Mouse (Mus musculus): ENCODE results near the gene Sos1. TPM values are rescaled to one million over a fixed set of nuclear protein-coding genes. Genes with fewer than 3 reads are reported as not detected.

Gene Sos1
- polyA plus RNA-seq, 1 experiment: 1.3 TPM

DNA sequence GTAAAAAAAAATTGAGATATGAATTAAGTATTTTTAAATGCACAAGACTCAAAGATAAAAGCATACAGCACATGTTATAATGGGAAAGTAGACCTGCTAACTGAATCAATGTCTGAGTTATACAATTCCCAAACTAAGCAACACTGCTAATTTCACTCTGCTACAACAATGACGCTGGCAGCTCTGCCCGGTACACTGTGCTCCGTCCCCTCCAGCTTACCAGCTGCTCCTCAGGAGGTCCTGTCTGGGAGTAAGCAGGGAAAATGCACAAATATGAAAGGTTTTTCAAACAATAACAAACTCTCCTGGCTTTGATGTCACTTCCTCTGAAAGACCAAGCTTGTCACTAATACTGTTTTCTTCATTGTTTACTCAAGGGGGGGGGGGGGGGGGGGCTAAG is 45.8 kb downstream of the Sos1 start:
- H3K27me3 ChIP-seq (replicated peaks): no peaks in the 10 kb centered on the region
- TF ChIP-seq FLI1 (IDR thresholded peaks at IDR 0.05; ENCODE audit: low read length) (no peak), GATA1 (IDR thresholded peaks at IDR 0.05; ENCODE audit: borderline replicate concordance, low read length) (no peak)

DNA sequence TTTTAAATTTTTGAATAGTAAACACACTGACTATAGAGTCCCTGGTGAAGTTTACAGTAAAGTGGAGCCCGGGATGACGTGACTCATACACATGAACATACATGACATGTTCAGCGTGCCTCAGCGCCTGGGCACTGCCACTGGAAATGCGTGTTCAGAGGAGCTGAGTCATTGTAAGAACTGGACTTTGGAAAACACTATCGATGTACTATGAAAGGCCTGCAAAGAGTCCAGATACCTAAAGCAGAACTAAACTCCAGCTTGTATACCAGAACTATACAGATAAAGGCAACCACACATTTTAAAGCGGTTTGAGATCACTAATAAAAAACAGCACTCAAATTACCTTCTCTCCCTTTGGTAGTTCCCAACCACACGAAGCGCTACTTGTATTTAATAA is 48.3 kb downstream of the Sos1 start:
- H3K36me3 ChIP-seq (replicated peaks; ENCODE audit: low read length): peaks cover 85% of the 10 kb centered on the region
- no peak overlapping the region for H3K4me3 ChIP-seq (replicated peaks)
- H3K9me3 ChIP-seq: no peaks in the 10 kb centered on the region
- no peaks in the 10 kb centered on the region for H3K27me3 ChIP-seq (replicated peaks)
- TF ChIP-seq FLI1 (IDR thresholded peaks at IDR 0.05; ENCODE audit: low read length) (no peak), GATA1 (IDR thresholded peaks at IDR 0.05; ENCODE audit: borderline replicate concordance, low read length) (no peak)
- H3K4me1 ChIP-seq: peaks cover 17% of the 10 kb centered on the region

More for the DNA sequence above, 45.8 kb downstream of the Sos1 start:
- no peak overlapping the region for H3K4me3 ChIP-seq (replicated peaks)
- H3K36me3 ChIP-seq (replicated peaks; ENCODE audit: low read length): peaks cover 93% of the 10 kb centered on the region
- peaks cover 18% of the 10 kb centered on the region for H3K4me1 ChIP-seq
- H3K9me3 ChIP-seq: no peaks in the 10 kb centered on the region

DNA sequence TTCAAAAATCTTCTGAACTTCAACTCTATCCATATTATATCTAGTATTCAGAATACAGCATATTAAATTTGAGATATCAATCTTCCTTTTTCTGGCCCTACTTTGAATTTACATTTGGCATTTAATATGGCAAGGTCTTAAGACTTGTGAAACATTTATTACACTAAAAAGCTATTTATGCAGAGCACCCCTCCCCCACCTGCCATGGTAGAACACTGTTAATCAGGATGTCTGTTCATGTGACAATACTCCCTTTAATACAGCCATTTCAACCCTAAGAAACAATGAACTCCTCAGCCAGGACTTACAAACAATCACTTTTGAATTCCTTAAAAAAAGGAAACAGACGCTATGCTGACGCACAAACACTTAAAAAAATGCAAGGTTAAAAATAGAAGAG is 52.3 kb downstream of the Sos1 start:
- H3K4me1 ChIP-seq: peaks cover 13% of the 10 kb centered on the region; the same call in 1 of the 2 replicates
- peaks cover 71% of the 10 kb centered on the region for H3K36me3 ChIP-seq (replicated peaks; ENCODE audit: low read length)
- H3K9me3 ChIP-seq: no peaks in the 10 kb centered on the region
- TF ChIP-seq GATA1 (IDR thresholded peaks at IDR 0.05; ENCODE audit: borderline replicate concordance, low read length): no peak
- TF ChIP-seq FLI1 (IDR thresholded peaks at IDR 0.05; ENCODE audit: low read length): no peak
- H3K27me3 ChIP-seq (replicated peaks): no peaks in the 10 kb centered on the region
- H3K4me3 ChIP-seq (replicated peaks): no peak overlapping the region

DNA sequence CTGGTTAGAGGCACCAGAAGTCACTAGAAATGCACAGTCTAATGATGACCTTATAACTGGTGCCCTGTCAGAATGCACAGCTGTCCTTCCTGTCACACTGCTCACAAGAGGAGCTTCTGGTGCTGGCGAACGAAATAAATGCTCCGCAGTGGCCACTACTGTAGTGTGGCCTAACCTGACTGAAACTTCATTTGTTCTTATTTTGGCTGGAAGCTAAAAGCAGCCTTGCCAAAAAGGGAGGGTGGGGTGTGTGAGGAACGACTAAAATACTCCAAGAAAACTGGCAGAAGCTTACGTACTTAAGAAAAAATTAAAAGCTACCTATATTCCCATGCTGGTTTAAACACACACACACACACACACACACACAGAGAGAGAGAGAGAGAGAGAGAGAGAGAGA is 53.4 kb downstream of the Sos1 start:
- no peak overlapping the region for H3K4me3 ChIP-seq (replicated peaks)
- no peaks in the 10 kb centered on the region for H3K9me3 ChIP-seq
- no peaks in the 10 kb centered on the region for H3K27me3 ChIP-seq (replicated peaks)
- H3K4me1 ChIP-seq: peaks cover 13% of the 10 kb centered on the region; the same call in 1 of the 2 replicates
- TF ChIP-seq GATA1 (IDR thresholded peaks at IDR 0.05; ENCODE audit: borderline replicate concordance, low read length): no peak
- TF ChIP-seq FLI1 (IDR thresholded peaks at IDR 0.05; ENCODE audit: low read length): no peak
- peaks cover 69% of the 10 kb centered on the region for H3K36me3 ChIP-seq (replicated peaks; ENCODE audit: low read length)

DNA sequence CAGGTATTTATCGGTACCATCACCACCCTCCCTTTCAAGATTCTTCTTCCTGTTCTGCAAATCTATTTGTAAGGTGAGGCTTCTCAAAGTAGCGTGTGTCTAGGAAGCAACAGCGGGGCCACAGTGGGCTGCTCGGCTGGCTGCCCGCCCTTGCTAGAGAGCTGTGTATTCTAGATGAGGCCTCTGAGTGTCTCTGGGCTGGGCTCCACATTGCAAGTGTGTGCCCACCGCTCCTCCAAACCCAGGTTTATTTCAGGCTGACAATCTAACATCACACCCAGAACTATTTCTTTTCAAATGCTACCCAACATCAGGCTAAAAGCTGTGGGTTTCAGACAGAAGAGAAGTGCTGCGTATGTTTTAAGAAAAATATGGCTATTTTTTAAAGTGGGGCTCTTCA is 54.1 kb downstream of the Sos1 start:
- Histone ChIP-seq H3K4me3 (replicated peaks) (no peak overlapping the region), H3K36me3 (replicated peaks; ENCODE audit: low read length) (peaks cover 65% of the 10 kb centered on the region), H3K27me3 (replicated peaks) (no peaks in the 10 kb centered on the region), H3K9me3 (no peaks in the 10 kb centered on the region), H3K4me1 (peaks cover 13% of the 10 kb centered on the region; the same call in 1 of the 2 replicates)
- no peak for TF ChIP-seq FLI1 (IDR thresholded peaks at IDR 0.05; ENCODE audit: low read length)
- no peak for TF ChIP-seq GATA1 (IDR thresholded peaks at IDR 0.05; ENCODE audit: borderline replicate concordance, low read length)

DNA sequence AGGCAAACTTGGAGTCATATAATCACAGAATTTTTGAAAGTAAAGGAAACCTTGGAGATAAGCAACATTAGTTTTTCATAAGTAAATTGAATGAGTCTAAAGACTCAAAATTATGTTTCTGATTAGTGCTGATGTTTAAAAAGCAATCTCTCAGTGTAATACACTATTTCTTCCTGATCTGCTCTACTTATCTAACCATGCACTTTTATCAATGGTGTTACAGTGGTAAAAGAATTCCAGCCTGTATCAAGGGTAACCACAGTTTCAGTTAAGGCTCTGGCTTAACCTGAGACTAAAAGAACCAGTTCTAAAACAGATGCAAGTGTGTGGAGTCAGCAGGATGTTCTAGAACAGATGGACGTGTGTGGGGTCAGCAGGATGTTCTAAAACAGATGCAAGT is 59.3 kb downstream of the Sos1 start:
- no peak for TF ChIP-seq GATA1 (IDR thresholded peaks at IDR 0.05; ENCODE audit: borderline replicate concordance, low read length)
- no peak for TF ChIP-seq FLI1 (IDR thresholded peaks at IDR 0.05; ENCODE audit: low read length)
- Histone ChIP-seq H3K4me3 (replicated peaks) (no peak overlapping the region), H3K27me3 (replicated peaks) (no peaks in the 10 kb centered on the region), H3K4me1 (peaks cover 21% of the 10 kb centered on the region), H3K36me3 (replicated peaks; ENCODE audit: low read length) (peaks cover 76% of the 10 kb centered on the region), H3K9me3 (no peaks in the 10 kb centered on the region)

DNA sequence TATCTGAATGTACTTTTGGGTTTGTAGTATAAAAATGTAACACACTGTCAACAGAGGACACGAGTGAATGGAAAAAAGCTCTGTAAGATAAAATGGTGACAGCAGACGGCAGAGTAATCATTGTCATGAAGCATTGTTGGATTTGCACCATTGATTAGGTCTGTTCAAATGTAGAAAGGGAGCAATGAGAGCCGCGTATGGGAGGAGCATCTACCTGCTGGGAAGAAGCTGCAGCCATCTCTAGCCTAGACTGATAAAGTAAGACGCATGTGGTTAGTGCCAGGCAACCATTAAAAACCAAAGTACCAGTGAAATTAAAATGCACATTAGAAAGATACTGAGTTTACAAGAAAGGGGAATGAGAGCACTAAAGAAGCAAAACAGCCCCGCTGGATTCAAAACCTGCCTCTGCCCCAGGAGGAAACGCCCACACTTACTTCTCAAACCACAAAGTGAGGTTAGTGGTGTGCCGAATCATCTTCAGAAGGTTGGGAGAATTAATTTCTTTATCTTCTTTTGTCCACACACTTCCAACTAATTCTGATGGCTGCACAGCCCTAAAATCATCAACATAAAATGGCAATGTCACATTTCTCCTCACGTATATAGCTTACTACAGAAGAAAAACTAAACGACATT is 61.6 kb downstream of the Sos1 start:
- peaks cover 86% of the 10 kb centered on the region for H3K36me3 ChIP-seq (replicated peaks; ENCODE audit: low read length)
- H3K4me1 ChIP-seq: peaks cover 18% of the 10 kb centered on the region
- TF ChIP-seq GATA1 (IDR thresholded peaks at IDR 0.05; ENCODE audit: borderline replicate concordance, low read length): no peak
- TF ChIP-seq FLI1 (IDR thresholded peaks at IDR 0.05; ENCODE audit: low read length): no peak
- H3K9me3 ChIP-seq: no peaks in the 10 kb centered on the region
- H3K27me3 ChIP-seq (replicated peaks): no peaks in the 10 kb centered on the region
- H3K4me3 ChIP-seq (replicated peaks): no peak overlapping the region

DNA sequence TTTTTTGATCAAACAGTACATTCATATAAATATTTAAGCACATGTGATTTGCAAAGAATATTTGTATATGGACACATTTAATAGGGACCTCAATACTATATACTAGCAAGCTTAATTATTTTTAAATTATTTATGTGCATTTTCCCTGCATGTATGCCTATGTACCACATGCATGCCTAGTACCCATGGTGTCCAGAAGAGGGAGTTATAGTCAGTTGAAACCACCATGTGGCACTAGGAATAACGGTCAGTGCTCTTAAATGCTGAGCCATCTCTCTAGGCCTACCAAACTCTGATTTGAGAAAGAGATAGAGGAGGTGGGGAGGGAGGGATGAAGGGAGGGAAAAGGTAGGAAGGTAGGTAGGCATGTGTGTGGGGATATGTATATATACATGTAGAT is 69.1 kb downstream of the Sos1 start:
- Histone ChIP-seq H3K4me1 (no peaks in the 10 kb centered on the region), H3K9me3 (no peaks in the 10 kb centered on the region), H3K36me3 (replicated peaks; ENCODE audit: low read length) (peaks cover 95% of the 10 kb centered on the region), H3K27me3 (replicated peaks) (no peaks in the 10 kb centered on the region), H3K4me3 (replicated peaks) (no peak overlapping the region)
- TF ChIP-seq FLI1 (IDR thresholded peaks at IDR 0.05; ENCODE audit: low read length) (no peak), GATA1 (IDR thresholded peaks at IDR 0.05; ENCODE audit: borderline replicate concordance, low read length) (no peak)

DNA sequence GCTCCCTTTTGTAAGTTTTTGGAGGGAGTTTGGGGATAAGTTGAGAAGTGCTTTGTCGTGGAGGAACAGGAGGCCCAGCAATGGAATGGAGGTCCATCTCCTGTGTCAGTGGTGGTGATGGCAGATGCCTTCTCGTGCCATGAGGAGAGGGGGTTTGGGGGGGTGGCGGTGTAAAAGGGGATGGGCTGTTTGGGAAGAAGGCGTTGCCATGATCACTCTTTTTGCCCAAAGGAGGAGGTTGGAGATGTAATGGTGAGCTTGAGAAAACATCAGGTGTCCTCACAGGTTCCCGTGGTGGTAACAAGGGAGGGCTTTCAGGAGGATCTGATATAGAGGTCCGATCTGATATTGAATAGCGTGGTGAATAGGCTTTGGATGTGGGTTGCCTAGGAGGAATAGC is 82.0 kb downstream of the Sos1 start:
- Histone ChIP-seq H3K4me3 (replicated peaks) (no peak overlapping the region), H3K36me3 (replicated peaks; ENCODE audit: low read length) (peaks cover 65% of the 10 kb centered on the region)

DNA sequence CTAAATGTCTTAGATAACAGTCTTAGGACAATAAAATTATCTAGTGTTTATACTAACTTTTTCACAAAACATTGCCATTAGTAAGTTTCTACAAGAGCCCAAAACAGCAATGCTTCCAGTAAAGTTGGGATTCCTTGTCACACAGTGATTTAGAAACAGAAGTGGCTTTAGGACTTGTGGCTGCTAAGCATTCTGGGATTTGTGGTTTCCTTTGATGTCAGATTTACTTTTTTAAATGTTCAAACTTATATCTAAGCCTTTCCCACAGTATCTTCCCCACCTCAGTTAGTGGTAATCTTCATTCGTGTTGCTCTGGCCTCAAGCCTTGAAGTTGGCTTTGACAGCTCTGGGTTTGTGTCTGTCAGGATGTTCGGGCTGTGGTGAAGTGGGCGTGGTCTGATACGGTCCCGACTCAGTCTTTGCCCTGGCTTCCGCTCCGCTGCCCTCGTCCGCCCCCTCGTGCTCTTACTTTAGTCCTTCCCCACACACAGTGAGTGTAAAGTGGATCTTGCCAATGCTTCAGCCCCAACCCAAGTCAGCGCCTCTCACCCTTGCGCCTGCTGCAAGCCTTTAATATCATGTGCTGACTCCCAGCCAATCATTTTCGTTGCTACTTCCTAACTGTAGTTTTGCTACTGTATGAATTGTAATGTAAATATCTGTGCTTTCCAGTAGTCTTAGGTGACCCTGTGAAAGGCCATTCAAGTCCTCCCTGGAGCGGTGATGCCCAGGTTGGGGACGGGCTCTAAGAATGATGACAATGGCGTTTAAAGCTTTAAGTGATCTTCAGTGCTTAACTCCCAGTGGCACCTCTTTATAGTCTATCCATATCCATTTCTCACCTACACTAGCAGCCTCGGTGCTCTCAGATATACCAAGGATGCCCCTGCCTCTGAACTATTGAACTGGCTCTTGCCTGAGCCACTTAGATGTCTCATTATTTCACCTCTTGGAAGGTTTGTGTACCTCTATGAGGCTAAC is 88.5 kb downstream of the Sos1 start:
- H3K4me1 ChIP-seq: peaks cover 8% of the 10 kb centered on the region
- peak overlapping the region; percentile 88 for H3K4me3 ChIP-seq (replicated peaks)
- H3K27me3 ChIP-seq (replicated peaks): peaks cover 37% of the 10 kb centered on the region

More for the DNA sequence above, 82.0 kb downstream of the Sos1 start:
- H3K27me3 ChIP-seq (replicated peaks): peaks cover under 1% of the 10 kb centered on the region
- H3K4me1 ChIP-seq: no peaks in the 10 kb centered on the region
- no peaks in the 10 kb centered on the region for H3K9me3 ChIP-seq
- TF ChIP-seq FLI1 (IDR thresholded peaks at IDR 0.05; ENCODE audit: low read length) (no peak), GATA1 (IDR thresholded peaks at IDR 0.05; ENCODE audit: borderline replicate concordance, low read length) (no peak)

More for the DNA sequence above, 88.5 kb downstream of the Sos1 start:
- TF ChIP-seq FLI1 (IDR thresholded peaks at IDR 0.05; ENCODE audit: low read length) (no peak), GATA1 (IDR thresholded peaks at IDR 0.05; ENCODE audit: borderline replicate concordance, low read length) (no peak)
- Histone ChIP-seq H3K9me3 (no peaks in the 10 kb centered on the region), H3K36me3 (replicated peaks; ENCODE audit: low read length) (peaks cover 9% of the 10 kb centered on the region)

Measured in megakaryocyte, embryonic 14.5 days (primary cell).